Mouse (Mus musculus) heart, postnatal 0 days (tissue): ENCODE measurements around the gene Il17rc.

ENCODE experiments used
- CTCF ChIP-seq: IDR thresholded peaks from 2 replicates; pipeline ENCODE4 v1.5.1; 2016; ENCODE audit warnings: antibody characterized with exemption, control low read depth, low read depth
- EP300 ChIP-seq: IDR thresholded peaks from 2 replicates; pipeline ENCODE4 v1.6.1; 2016; ENCODE audit warnings: antibody characterized with exemption, low read depth

DNA sequence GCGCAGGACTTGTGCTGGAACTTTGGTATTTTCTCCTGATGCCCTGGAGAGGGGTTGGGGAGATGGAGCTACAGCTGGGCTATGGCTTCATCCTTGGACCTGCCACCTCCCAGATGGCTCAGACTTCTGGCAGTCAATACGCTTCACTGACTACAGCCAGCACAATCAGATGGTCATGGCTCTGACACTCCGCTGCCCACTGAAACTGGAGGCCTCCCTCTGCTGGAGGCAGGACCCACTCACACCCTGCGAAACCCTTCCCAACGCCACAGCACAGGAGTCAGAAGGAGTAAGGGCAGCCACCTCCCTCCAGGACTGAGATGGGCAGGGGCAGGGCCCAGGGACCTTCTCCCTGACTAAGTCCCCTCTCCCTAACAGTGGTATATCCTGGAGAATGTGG, 5.6 kb upstream of the Il17rc start:
- peak; percentile 58 for TF ChIP-seq CTCF
- TF ChIP-seq EP300 = no peak
